Mouse (Mus musculus) liver, postnatal 0 days (tissue): ENCODE data around the gene Tmem52b. TPM values are rescaled to one million over a fixed set of nuclear protein-coding genes. Genes with fewer than 3 reads are reported as not detected.

ENCODE experiments used
- ATAC-seq: fragments of 200-750 bp; cut with Nextera tagmentation; 2 replicates; pipeline ENCODE4 v1.8.0; 2017; ENCODE audit warnings: mild to moderate bottlenecking, moderate library complexity
- DNase-seq: peaks from one replicate; pipeline ENCODE4 v3.0.0-alpha.2; 2016
- H3K27ac ChIP-seq: fragments of 300-500 bp; sonication (generic); 2 replicates; pipeline ENCODE4 v1.5.1; 2014; ENCODE audit warnings: antibody characterized with exemption, moderate library complexity, mild to moderate bottlenecking, low read depth
- H3K27me3 ChIP-seq: fragments of 300-500 bp; sonication (generic); 2 replicates; pipeline ENCODE4 v1.6.1; 2014; ENCODE audit warnings: low read length, control low read depth, mixed read lengths; ENCODE audit not compliant: insufficient read depth
- H3K36me3 ChIP-seq: fragments of 300-500 bp; sonication (generic); replicated peaks from 2 replicates; pipeline ENCODE4 v1.6.1; 2014; ENCODE audit warnings: mild to moderate bottlenecking, control low read depth, low read length, moderate library complexity, mixed read lengths; ENCODE audit not compliant: insufficient read depth
- H3K4me1 ChIP-seq: fragments of 300-500 bp; sonication (generic); 2 replicates; pipeline ENCODE4 v1.6.1; 2014; ENCODE audit warnings: antibody characterized with exemption, mild to moderate bottlenecking, control low read depth; ENCODE audit not compliant: insufficient read depth
- H3K4me2 ChIP-seq: fragments of 300-500 bp; sonication (generic); 2 replicates; pipeline ENCODE4 v1.6.1; 2014; ENCODE audit warnings: low read depth, mild to moderate bottlenecking, low read length, moderate library complexity, mixed read lengths
- H3K4me3 ChIP-seq: fragments of 300-500 bp; sonication (generic); 2 replicates; pipeline ENCODE4 v1.5.1; 2014; ENCODE audit warnings: low read depth, low read length
- H3K9ac ChIP-seq: fragments of 300-500 bp; sonication (generic); replicated peaks from 2 replicates; pipeline ENCODE4 v1.6.1; 2014; ENCODE audit warnings: mild to moderate bottlenecking, moderate library complexity
- H3K9me3 ChIP-seq: fragments of 300-500 bp; sonication (generic); 2 replicates; pipeline ENCODE4 v1.6.1; 2016; ENCODE audit warnings: mild to moderate bottlenecking, control low read depth, low read length, mixed read lengths
- CTCF ChIP-seq: sonication (generic); IDR thresholded peaks from 2 replicates; pipeline ENCODE4 v1.5.1; 2016; ENCODE audit warnings: antibody characterized with exemption, low read depth
- EP300 ChIP-seq: IDR thresholded peaks from 2 replicates; pipeline ENCODE4 v1.6.1; 2016; ENCODE audit warnings: antibody characterized with exemption, low read depth, mild to moderate bottlenecking
- WGBS: fragments of 180-500 bp; shearing (Covaris S2); extraction: QIAGEN DNeasy Blood & Tissue Kit; methylation state at CpG from one replicate; pipeline ENCODE4 v1.1.7; 2014; ENCODE audit not compliant: insufficient replicate concordance; 5-methylcytosine and 5-hydroxymethylcytosine counted together
- polyA plus RNA-seq: library from polyadenylated mRNA; unstranded; fragments of >200 nt; fragmentation: Nextera tagmentation; extraction: Ambion mirVana; gene quantifications from 2 replicates; pipeline ENCODE4 v1.2.1, GENCODE M21; 2015

Gene Tmem52b
- polyA plus RNA-seq, 1 experiment from 2014 or later, result not detected

DNA sequence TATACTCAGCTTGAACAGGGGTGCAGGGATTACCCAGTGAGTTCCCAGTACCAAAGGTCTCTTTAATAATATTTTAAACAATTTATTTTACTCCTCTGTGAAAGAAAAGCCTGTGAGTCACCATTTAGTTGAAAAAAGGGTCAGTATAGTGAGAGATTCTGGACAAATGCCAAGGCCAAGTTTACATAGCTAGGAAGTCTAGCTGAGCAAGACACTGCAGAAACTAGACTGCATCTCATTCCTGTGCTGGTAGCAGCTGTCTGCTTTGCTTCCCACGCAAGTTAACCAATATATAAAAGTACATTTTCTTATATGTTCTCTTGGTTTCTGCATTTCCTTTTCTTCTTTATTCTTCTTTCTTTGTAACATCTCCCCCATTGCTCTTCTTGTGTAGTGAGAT, 1.1 kb downstream of the Tmem52b start:
- Histone ChIP-seq H3K36me3 (no peaks in the 10 kb centered on the region), H3K4me2 (no peak overlapping the region), H3K4me3 (no peak overlapping the region), H3K27me3 (no peaks in the 10 kb centered on the region), H3K9me3 (no peaks in the 10 kb centered on the region), H3K9ac (no peak overlapping the region), H3K27ac (no peak overlapping the region), H3K4me1 (peaks cover 16% of the 10 kb centered on the region)
- no peak for TF ChIP-seq EP300
- DNase-seq (no peak), ATAC-seq (no peak)
- 64% methylated on average over 1 of the region's 1 CpGs for WGBS

DNA sequence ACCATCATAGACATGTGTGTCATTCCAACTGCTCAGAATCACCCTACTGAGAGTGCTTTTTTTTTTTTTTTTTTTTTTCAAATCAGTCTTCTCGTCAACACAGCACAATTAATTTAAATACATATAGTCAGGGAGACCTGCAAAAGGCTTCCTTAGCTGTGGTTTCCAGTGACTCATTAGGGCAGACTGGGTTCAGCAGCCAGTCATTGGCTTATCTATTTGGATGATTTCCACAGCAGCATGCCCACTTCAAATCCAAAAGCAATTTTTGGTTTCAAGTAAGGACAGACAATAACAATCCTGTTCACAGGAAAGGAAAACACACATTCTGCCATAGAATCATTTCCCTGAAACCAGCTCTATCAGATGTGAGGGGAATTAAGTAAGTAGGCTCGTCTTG, 2.0 kb downstream of the Tmem52b start:
- ATAC-seq (no peak), DNase-seq (no peak)
- TF ChIP-seq CTCF (no peak), EP300 (no peak)
- Histone ChIP-seq H3K27me3 (no peaks in the 10 kb centered on the region), H3K9me3 (no peaks in the 10 kb centered on the region), H3K4me3 (no peak overlapping the region), H3K4me1 (peaks cover 16% of the 10 kb centered on the region), H3K36me3 (no peaks in the 10 kb centered on the region), H3K27ac (no peak overlapping the region), H3K4me2 (no peak overlapping the region), H3K9ac (no peak overlapping the region)
- 59% methylated on average over 2 of the region's 2 CpGs for WGBS

DNA sequence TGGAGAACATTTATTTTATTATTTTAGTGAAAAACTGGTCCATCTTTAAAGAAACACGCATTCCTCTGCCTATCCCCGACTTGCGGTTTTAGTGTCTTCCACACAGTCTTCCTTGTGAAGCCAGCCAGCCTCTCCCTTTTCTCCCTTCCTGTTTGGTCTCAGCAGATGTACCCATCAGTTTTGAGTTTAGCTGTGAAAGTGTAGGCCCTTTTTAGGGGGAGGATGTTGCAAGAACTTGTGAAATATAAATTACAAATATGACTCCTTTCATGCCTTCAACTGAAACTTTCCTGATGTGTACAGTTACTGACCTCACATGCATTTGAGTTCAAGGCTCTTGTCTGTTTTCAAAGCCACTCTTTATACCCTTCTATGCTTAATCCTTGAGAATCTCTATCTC, 2.7 kb downstream of the Tmem52b start:
- TF ChIP-seq CTCF (no peak), EP300 (no peak)

DNA sequence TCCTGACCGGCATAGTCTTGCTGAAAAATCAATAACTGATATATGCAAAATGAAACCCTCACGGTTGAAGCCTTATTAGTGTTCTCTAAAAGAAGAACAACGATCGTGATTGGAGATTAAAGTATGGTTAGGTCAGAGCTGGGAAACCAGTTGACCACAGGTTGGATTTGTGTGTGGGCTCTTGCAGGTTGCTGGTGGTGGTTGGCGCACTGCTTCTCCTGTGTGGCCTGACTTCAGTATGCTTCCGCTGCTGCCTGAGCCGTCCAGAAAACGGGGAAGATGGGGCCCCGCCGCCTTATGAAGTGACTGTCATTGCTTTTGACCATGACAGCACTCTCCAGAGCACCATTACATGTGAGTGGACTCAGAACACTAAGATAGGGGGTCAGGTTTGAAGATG, 4.0 kb downstream of the Tmem52b start:
- Histone ChIP-seq H3K9ac (no peak overlapping the region), H3K4me3 (no peak overlapping the region), H3K9me3 (no peaks in the 10 kb centered on the region), H3K4me1 (peaks cover 9% of the 10 kb centered on the region; the same call in 1 of the 2 replicates), H3K27me3 (no peaks in the 10 kb centered on the region), H3K4me2 (no peak overlapping the region; the same call in 1 of the 2 replicates), H3K27ac (no peak overlapping the region), H3K36me3 (no peaks in the 10 kb centered on the region)
- TF ChIP-seq EP300 (no peak), CTCF (no peak)
- DNase-seq (no peak), ATAC-seq (no peak)
- 67% methylated on average over 10 of the region's 10 CpGs for WGBS

More for the DNA sequence above, 2.7 kb downstream of the Tmem52b start:
- no peak for ATAC-seq
- 74% methylated on average over 3 of the region's 3 CpGs for WGBS
- no peak for DNase-seq
- Histone ChIP-seq H3K9me3 (no peaks in the 10 kb centered on the region), H3K4me1 (peaks cover 12% of the 10 kb centered on the region), H3K4me3 (no peak overlapping the region), H3K9ac (no peak overlapping the region), H3K4me2 (no peak overlapping the region), H3K27ac (no peak overlapping the region), H3K27me3 (no peaks in the 10 kb centered on the region), H3K36me3 (no peaks in the 10 kb centered on the region)

DNA sequence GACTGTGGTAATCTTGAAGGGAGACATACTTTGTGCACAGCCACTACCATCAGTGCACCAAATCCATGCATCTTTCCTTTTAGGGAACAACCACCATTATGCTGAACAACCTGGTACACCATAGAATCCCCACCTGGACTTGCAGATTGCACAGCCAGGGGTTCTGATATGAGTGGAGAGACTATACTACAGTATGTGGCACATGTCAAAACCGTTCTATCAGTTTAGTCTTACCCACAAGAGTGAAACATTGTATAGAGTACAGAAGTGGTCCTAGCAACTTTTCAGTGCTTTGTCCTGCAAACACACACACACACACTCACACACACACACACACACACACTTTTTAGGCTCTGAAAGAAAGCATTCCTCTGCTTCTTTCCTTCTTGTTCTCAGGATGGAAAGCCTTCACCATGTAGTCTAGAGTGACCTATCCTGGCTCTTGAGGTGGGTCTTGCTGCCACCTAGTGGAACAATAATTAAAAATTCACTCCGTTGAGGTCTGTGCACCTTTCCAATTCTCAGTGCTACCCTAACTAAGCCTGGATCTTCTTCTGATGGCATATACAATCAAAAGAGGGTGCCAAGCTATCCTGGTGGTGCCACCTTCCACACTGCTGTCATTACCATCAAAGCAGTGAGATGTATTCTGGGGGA, 5.5 kb downstream of the Tmem52b start:
- 43% methylated on average over 2 of the region's 2 CpGs for WGBS

DNA sequence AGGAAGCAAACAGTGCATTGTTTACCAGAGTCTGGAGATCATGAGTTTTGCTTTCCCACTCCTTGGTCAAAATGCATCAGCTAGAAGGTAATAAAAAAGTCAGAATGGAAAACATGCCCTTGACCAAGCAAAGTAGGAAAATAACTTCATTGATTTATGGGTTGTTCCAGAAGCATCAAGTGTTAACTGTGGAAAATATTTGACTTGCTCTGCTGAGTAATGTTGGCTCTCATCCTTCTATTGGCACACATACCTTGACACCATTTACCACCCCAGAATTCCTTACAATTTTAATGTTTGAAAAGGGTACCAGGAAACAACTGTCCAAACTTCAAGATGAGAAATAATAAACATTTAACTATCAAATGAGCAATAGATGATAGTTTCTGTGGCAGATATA, 13.7 kb downstream of the Tmem52b start:
- no peak overlapping the region for H3K27ac ChIP-seq

More for the DNA sequence above, 5.5 kb downstream of the Tmem52b start:
- Histone ChIP-seq H3K27me3 (no peaks in the 10 kb centered on the region), H3K27ac (no peak overlapping the region), H3K4me1 (peaks cover 7% of the 10 kb centered on the region; the same call in 1 of the 2 replicates), H3K4me2 (no peak overlapping the region), H3K4me3 (no peak overlapping the region), H3K9ac (no peak overlapping the region), H3K9me3 (no peaks in the 10 kb centered on the region), H3K36me3 (no peaks in the 10 kb centered on the region)
- peak; percentile 78 for ATAC-seq
- DNase-seq, result no peak
- TF ChIP-seq EP300, result no peak
- TF ChIP-seq CTCF, result peak; percentile 82

More for the DNA sequence above, 13.7 kb downstream of the Tmem52b start:
- DNase-seq (no peak), ATAC-seq (peak; percentile 47; the same call in 1 of the 2 replicates)
- H3K36me3 ChIP-seq, result no peaks in the 10 kb centered on the region
- TF ChIP-seq CTCF, result no peak
- TF ChIP-seq EP300, result 0 out of 2 replicates have a peak, but pooled peaks have one; percentile 14
- no peaks in the 10 kb centered on the region for H3K27me3 ChIP-seq
- H3K9me3 ChIP-seq, result no peaks in the 10 kb centered on the region
- no peak overlapping the region for H3K9ac ChIP-seq
- H3K4me2 ChIP-seq, result no peak overlapping the region
- H3K4me1 ChIP-seq, result 0 out of 2 replicates have a peak, but pooled peaks cover 2% of the 10 kb centered on the region
- H3K4me3 ChIP-seq, result no peak overlapping the region
